Mouse (Mus musculus): ENCODE results near the gene Lrba.

Gene Lrba

GRCm38 (mm10) chr3:86522880-86523505 is 298.5 kb downstream of the Lrba start:
- no peak for DNase-seq

GRCm38 (mm10) chr3:86531531-86532269 is 307.2 kb downstream of the Lrba start:
- DNase-seq, result no peak

GRCm38 (mm10) chr3:86536751-86537150 is 312.3 kb downstream of the Lrba start:
- no peak for DNase-seq

- no peak for DNase-seq
These were observed 314.4 kb downstream of the Lrba start for GRCm38 (mm10) chr3:86538645-86539554.

- DNase-seq, result no peak
These were observed 315.2 kb downstream of the Lrba start for GRCm38 (mm10) chr3:86539555-86540168.

GRCm38 (mm10) chr3:86541074-86541614 is 316.7 kb downstream of the Lrba start:
- DNase-seq, result no peak

GRCm38 (mm10) chr3:86541863-86542397 is 317.4 kb downstream of the Lrba start:
- DNase-seq, result no peak

- no peak for DNase-seq
These were observed 320.3 kb downstream of the Lrba start for GRCm38 (mm10) chr3:86544785-86545184.

- no peak for DNase-seq
These were observed 321.5 kb downstream of the Lrba start for GRCm38 (mm10) chr3:86545945-86546344.

- peak; percentile 45 to 54 for DNase-seq
These were observed 322.2 kb downstream of the Lrba start for GRCm38 (mm10) chr3:86546471-86547250.

- DNase-seq, result peak; percentile 11 to 30
These were observed 322.8 kb downstream of the Lrba start for GRCm38 (mm10) chr3:86547251-86547791.

GRCm38 (mm10) chr3:86548091-86549015 is 323.9 kb downstream of the Lrba start, which contains the start of gene Mab21l2:
Gene Mab21l2, minus strand, starts transcription at chr3:86548629.
- DNase-seq, result no peak

- DNase-seq, result no peak
These were observed 326.0 kb downstream of the Lrba start for GRCm38 (mm10) chr3:86550301-86551010.

- DNase-seq, result no peak
These were observed 326.7 kb downstream of the Lrba start for GRCm38 (mm10) chr3:86551011-86551728.

GRCm38 (mm10) chr3:86552170-86552569 is 327.7 kb downstream of the Lrba start:
- no peak for DNase-seq

GRCm38 (mm10) chr3:86558976-86559375 is 334.5 kb downstream of the Lrba start:
- DNase-seq, result no peak

GRCm38 (mm10) chr3:86559635-86560034 is 335.2 kb downstream of the Lrba start:
- no peak for DNase-seq

- DNase-seq, result no peak
These were observed 336.0 kb downstream of the Lrba start for GRCm38 (mm10) chr3:86560281-86561022.

Measured in spleen, adult 18-20 months (tissue).